Mouse (Mus musculus): Measurements from ENCODE around the gene Foxa1. TPM values are rescaled to one million over a fixed set of nuclear protein-coding genes. Genes with fewer than 3 reads are reported as not detected.

The Foxa1 gene
- total and polyA plus RNA-seq, 3 experiments = not detected

DNA sequence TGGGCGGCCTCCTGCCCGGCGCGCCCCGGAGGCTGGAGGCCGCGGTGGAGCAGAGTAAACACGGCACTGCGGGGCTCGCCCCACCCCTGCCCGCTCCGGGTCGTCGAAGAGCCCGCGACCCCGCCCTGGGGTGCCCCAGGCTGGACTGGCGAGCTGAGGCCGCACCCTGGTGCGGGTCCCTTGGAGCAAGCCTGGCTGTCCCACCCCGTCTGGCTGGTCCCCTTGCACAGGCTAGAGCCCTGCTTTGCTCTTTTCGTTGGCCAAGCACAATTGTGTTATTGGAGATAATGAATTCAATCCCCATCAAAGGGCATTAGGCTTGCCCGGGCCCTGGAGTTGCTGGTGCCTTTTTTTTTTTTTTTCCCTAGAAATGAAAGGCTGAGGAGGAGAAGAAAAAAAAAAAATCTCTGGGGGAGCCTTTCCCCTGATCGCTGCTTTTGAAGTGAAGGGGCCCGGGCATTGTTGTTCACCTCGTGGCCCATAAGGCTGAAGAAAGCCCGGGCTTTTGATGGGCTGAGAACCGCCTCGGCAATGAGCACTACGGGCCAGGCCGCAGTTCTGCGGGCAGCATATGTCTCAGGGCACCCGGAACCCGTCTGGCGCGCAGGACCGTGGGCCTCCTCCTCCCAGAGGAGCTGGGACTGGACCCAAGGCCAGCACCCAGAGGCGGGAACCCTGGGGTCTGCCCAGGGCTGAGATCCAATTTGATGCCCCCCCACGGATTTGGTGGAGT is 11.7 kb downstream of the Foxa1 start:
- TF ChIP-seq EP300 (IDR thresholded peaks at IDR 0.05; ENCODE audit: low read depth in 1 of 2, low read length in 2 of 2) = no peak
- TF ChIP-seq USF1 (IDR thresholded peaks at IDR 0.05; ENCODE audit: low read depth, low read length) = no peak
- no peak for TF ChIP-seq MYC (IDR thresholded peaks at IDR 0.05; ENCODE audit: low read depth, low read length)
- TF ChIP-seq TCF12 (IDR thresholded peaks at IDR 0.05; ENCODE audit: low read depth, low read length) = no peak
- no peak for TF ChIP-seq NELFE (IDR thresholded peaks at IDR 0.05; ENCODE audit: low read depth, low read length)
- no peak for TF ChIP-seq E2F4 (IDR thresholded peaks at IDR 0.05; ENCODE audit: borderline replicate concordance, low read depth, low read length)
- no peak for TF ChIP-seq KAT2A (conservative IDR thresholded peaks at IDR 0.05; ENCODE audit: low read depth, low read length)
- TF ChIP-seq MAZ (IDR thresholded peaks at IDR 0.05; ENCODE audit: low read depth, low read length) = no peak
- TF ChIP-seq MXI1 (IDR thresholded peaks at IDR 0.05; ENCODE audit: low read depth, low read length) = no peak
- no peak for TF ChIP-seq ETS1 (IDR thresholded peaks at IDR 0.05; ENCODE audit: low read depth, low read length)
- Histone ChIP-seq H3K36me3 (ENCODE audit: control insufficient read depth in 1 of 2, insufficient read depth in 2 of 2, low read length in 2 of 2) (no peaks in the 10 kb centered on the region), H3K27me3 (ENCODE audit: control insufficient read depth in 1 of 2, insufficient read depth in 2 of 2, low read length in 2 of 2) (no peaks in the 10 kb centered on the region), H3K79me2 (ENCODE audit: control insufficient read depth, insufficient read depth, low read length, poor library complexity) (no peaks in the 10 kb centered on the region), H3K4me3 (ENCODE audit: control insufficient read depth in 1 of 2, insufficient read depth in 1 of 2, low read depth in 2 of 2, low read length in 2 of 2) (no peak overlapping the region), H3K27ac (ENCODE audit: control insufficient read depth, low read depth, low read length) (no peak overlapping the region), H3K9me3 (replicated peaks; ENCODE audit: insufficient read depth, low read length) (no peaks in the 10 kb centered on the region), H3K4me1 (ENCODE audit: control insufficient read depth in 1 of 2, insufficient read depth in 2 of 2, low read length in 2 of 2) (no peaks in the 10 kb centered on the region), H3K9ac (ENCODE audit: control insufficient read depth, low read depth, low read length, poor library complexity, severe bottlenecking) (no peak overlapping the region)
- DNase-seq (ENCODE audit: low read depth, low spot score) = no peak

DNA sequence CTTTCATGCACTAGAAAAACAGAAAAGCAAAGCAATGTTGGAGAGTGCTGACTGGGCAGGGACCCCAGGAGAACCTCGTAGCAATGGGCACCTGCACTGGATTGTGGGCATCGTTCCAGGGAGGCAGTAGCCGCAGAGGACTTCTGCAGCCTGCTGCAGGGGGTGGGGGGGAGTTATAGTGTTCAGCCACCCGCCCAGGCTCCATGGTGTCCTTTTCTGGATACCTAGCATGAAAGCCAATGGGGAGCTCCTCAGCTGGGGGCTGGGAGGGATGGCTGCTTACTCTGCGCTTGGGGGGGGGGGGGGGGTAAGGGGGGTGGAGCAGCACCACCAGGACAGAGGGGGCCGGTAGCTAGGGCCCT is 12.2 kb downstream of the Foxa1 start:
- no peaks in the 10 kb centered on the region for H3K9me3 ChIP-seq (replicated peaks; ENCODE audit: insufficient read depth, low read length)
- no peaks in the 10 kb centered on the region for H3K79me2 ChIP-seq (ENCODE audit: control insufficient read depth, insufficient read depth, low read length, poor library complexity)
- no peak for TF ChIP-seq BHLHE40 (IDR thresholded peaks at IDR 0.05; ENCODE audit: borderline replicate concordance, low read depth, low read length)
- TF ChIP-seq USF1 (IDR thresholded peaks at IDR 0.05; ENCODE audit: low read depth, low read length) = no peak
- no peak for TF ChIP-seq MAFK (IDR thresholded peaks at IDR 0.05; ENCODE audit: borderline replicate concordance, low read depth, low read length)
- TF ChIP-seq RAD21 (IDR thresholded peaks at IDR 0.05; ENCODE audit: low read depth, low read length) = no peak
- TF ChIP-seq ETS1 (IDR thresholded peaks at IDR 0.05; ENCODE audit: low read depth, low read length) = no peak
- TF ChIP-seq CTCF (IDR thresholded peaks at IDR 0.05 in 2 of 3, conservative IDR thresholded peaks at IDR 0.05 in 1 of 3; ENCODE audit: control insufficient read depth in 1 of 3, insufficient read depth in 1 of 3, low read depth in 2 of 3, low read length in 3 of 3, poor library complexity in 1 of 3, severe bottlenecking in 1 of 3) = no peak
- no peak for TF ChIP-seq CHD2 (IDR thresholded peaks at IDR 0.05; ENCODE audit: low read length)
- TF ChIP-seq POLR2AphosphoS5 (IDR thresholded peaks at IDR 0.05; ENCODE audit: borderline replicate concordance, low read depth, low read length) = no peak
- TF ChIP-seq ZKSCAN1 (IDR thresholded peaks at IDR 0.05; ENCODE audit: low read depth, low read length) = no peak
- H3K4me3 ChIP-seq (ENCODE audit: control insufficient read depth in 1 of 2, insufficient read depth in 1 of 2, low read depth in 2 of 2, low read length in 2 of 2) = no peak overlapping the region
- DNase-seq (ENCODE audit: low read depth, low spot score) = no peak
- H3K27ac ChIP-seq (ENCODE audit: control insufficient read depth, low read depth, low read length) = no peak overlapping the region
- H3K36me3 ChIP-seq (ENCODE audit: control insufficient read depth in 1 of 2, insufficient read depth in 2 of 2, low read length in 2 of 2) = no peaks in the 10 kb centered on the region
- H3K9ac ChIP-seq (ENCODE audit: control insufficient read depth, low read depth, low read length, poor library complexity, severe bottlenecking) = no peak overlapping the region
- H3K27me3 ChIP-seq (ENCODE audit: control insufficient read depth in 1 of 2, insufficient read depth in 2 of 2, low read length in 2 of 2) = no peaks in the 10 kb centered on the region
- no peaks in the 10 kb centered on the region for H3K4me1 ChIP-seq (ENCODE audit: control insufficient read depth in 1 of 2, insufficient read depth in 2 of 2, low read length in 2 of 2)

Data from MEL (cell line).